Mouse (Mus musculus): ENCODE measurements around the gene Gpr31b. TPM values are rescaled to one million over a fixed set of nuclear protein-coding genes. Genes with fewer than 3 reads are reported as not detected.
A peak's percentile ranks its signal among the peaks of the same experiment; 100 is the strongest.
"Not testable (repeated sequence)": the region's sequence is repeated elsewhere in the genome, so short reads cannot be mapped to it uniquely, and the experiment has no call there.

The Gpr31b gene
- polyA plus RNA-seq, 1 experiment from 2014 or later = not detected

- peak; percentile 40 for DNase-seq (ENCODE audit: low spot score)
- H3K4me3 ChIP-seq (ENCODE audit: low read depth, low read length) = not testable (repeated sequence)
- 1% methylated on average over 3 of the region's 4 CpGs for WGBS
These were observed 8.0 kb downstream of the Gpr31b start for GRCm38 (mm10) chr17:13043846-13044673.

GRCm38 (mm10) chr17:13036627-13037192, 15.4 kb downstream of the Gpr31b start:
- not testable (repeated sequence) for H3K4me2 ChIP-seq (replicated peaks; ENCODE audit: low read depth, low read length); DNase-seq (ENCODE audit: low spot score); H3K27ac ChIP-seq (ENCODE audit: low read length); H3K9ac ChIP-seq (replicated peaks; ENCODE audit: low read depth); H3K4me3 ChIP-seq (ENCODE audit: low read depth, low read length); H3K4me1 ChIP-seq (ENCODE audit: insufficient read depth, low read depth, low read length); ATAC-seq; H3K36me3 ChIP-seq (ENCODE audit: insufficient read depth, low read length); H3K9me3 ChIP-seq (ENCODE audit: low read length); H3K27me3 ChIP-seq (replicated peaks; ENCODE audit: insufficient read depth, low read length)
- WGBS = 91% methylated on average over 3 of the region's 12 CpGs

More at GRCm38 (mm10) chr17:13043846-13044673, 8.0 kb downstream of the Gpr31b start:
- H3K4me2 ChIP-seq (replicated peaks; ENCODE audit: low read depth, low read length); H3K27ac ChIP-seq (ENCODE audit: low read length); H3K36me3 ChIP-seq (ENCODE audit: insufficient read depth, low read length); H3K27me3 ChIP-seq (replicated peaks; ENCODE audit: insufficient read depth, low read length); H3K9ac ChIP-seq (replicated peaks; ENCODE audit: low read depth); H3K4me1 ChIP-seq (ENCODE audit: insufficient read depth, low read depth, low read length); H3K9me3 ChIP-seq (ENCODE audit: low read length): not testable (repeated sequence)
- peak; percentile 69 for ATAC-seq
- TF ChIP-seq CTCF (IDR thresholded peaks at IDR 0.05) = peak; percentile 71

- H3K27ac ChIP-seq (ENCODE audit: low read length) = no peak overlapping the region
- H3K9me3 ChIP-seq (ENCODE audit: low read length) = no peaks in the 10 kb centered on the region
- 91% methylated on average over 3 of the region's 3 CpGs for WGBS
- no peak overlapping the region for H3K9ac ChIP-seq (replicated peaks; ENCODE audit: low read depth)
- ATAC-seq = no peak
- H3K4me1 ChIP-seq (ENCODE audit: insufficient read depth, low read depth, low read length) = peaks cover 6% of the 10 kb centered on the region; the same call in 1 of the 2 replicates
- no peak overlapping the region for H3K4me2 ChIP-seq (replicated peaks; ENCODE audit: low read depth, low read length)
- peaks cover 13% of the 10 kb centered on the region; the same call in 1 of the 2 replicates for H3K36me3 ChIP-seq (ENCODE audit: insufficient read depth, low read length)
- TF ChIP-seq EP300 (IDR thresholded peaks at IDR 0.05) = no peak
- no peak for TF ChIP-seq CTCF (IDR thresholded peaks at IDR 0.05)
- DNase-seq (ENCODE audit: low spot score) = no peak
- no peak overlapping the region for H3K4me3 ChIP-seq (ENCODE audit: low read depth, low read length)
- no peaks in the 10 kb centered on the region for H3K27me3 ChIP-seq (replicated peaks; ENCODE audit: insufficient read depth, low read length)
These were observed 38.8 kb downstream of the Gpr31b start for GRCm38 (mm10) chr17:13013316-13013715.

GRCm38 (mm10) chr17:13009887-13010286, 42.2 kb downstream of the Gpr31b start:
- ATAC-seq = no peak
- 16% methylated on average over 3 of the region's 3 CpGs for WGBS
- H3K4me2 ChIP-seq (replicated peaks; ENCODE audit: low read depth, low read length) = no peak overlapping the region
- no peaks in the 10 kb centered on the region for H3K27me3 ChIP-seq (replicated peaks; ENCODE audit: insufficient read depth, low read length)
- H3K9ac ChIP-seq (replicated peaks; ENCODE audit: low read depth) = no peak overlapping the region
- H3K9me3 ChIP-seq (ENCODE audit: low read length) = no peaks in the 10 kb centered on the region
- H3K27ac ChIP-seq (ENCODE audit: low read length) = no peak overlapping the region
- H3K4me1 ChIP-seq (ENCODE audit: insufficient read depth, low read depth, low read length) = peaks cover 9% of the 10 kb centered on the region; the same call in 1 of the 2 replicates
- H3K4me3 ChIP-seq (ENCODE audit: low read depth, low read length) = no peak overlapping the region
- H3K36me3 ChIP-seq (ENCODE audit: insufficient read depth, low read length) = peaks cover 7% of the 10 kb centered on the region; the same call in 1 of the 2 replicates
- peak; percentile 96 for DNase-seq (ENCODE audit: low spot score)
- peak; percentile 70 for TF ChIP-seq CTCF (IDR thresholded peaks at IDR 0.05)
- peak; percentile 68; the same call in 1 of the 2 replicates for TF ChIP-seq EP300 (IDR thresholded peaks at IDR 0.05)

- 5% methylated on average over 10 of the region's 10 CpGs for WGBS
These were observed 43.6 kb downstream of the Gpr31b start for GRCm38 (mm10) chr17:13008528-13008927.

GRCm38 (mm10) chr17:13007730-13008425, 44.2 kb downstream of the Gpr31b start:
- ATAC-seq = peak; percentile 98

More at GRCm38 (mm10) chr17:13008528-13008927, 43.6 kb downstream of the Gpr31b start:
- Histone ChIP-seq H3K9me3 (ENCODE audit: low read length) (no peaks in the 10 kb centered on the region), H3K36me3 (ENCODE audit: insufficient read depth, low read length) (peaks cover 6% of the 10 kb centered on the region; the same call in 1 of the 2 replicates), H3K9ac (replicated peaks; ENCODE audit: low read depth) (peak overlapping the region; percentile 74), H3K4me1 (ENCODE audit: insufficient read depth, low read depth, low read length) (peaks cover 9% of the 10 kb centered on the region; the same call in 1 of the 2 replicates), H3K27ac (ENCODE audit: low read length) (peak overlapping the region; percentile 95), H3K4me2 (replicated peaks; ENCODE audit: low read depth, low read length) (peak overlapping the region; percentile 85), H3K27me3 (replicated peaks; ENCODE audit: insufficient read depth, low read length) (no peaks in the 10 kb centered on the region), H3K4me3 (ENCODE audit: low read depth, low read length) (peak overlapping the region; percentile 89)
- DNase-seq (ENCODE audit: low spot score) = peak; percentile 49
- ATAC-seq = no peak
- TF ChIP-seq CTCF (IDR thresholded peaks at IDR 0.05) (no peak), EP300 (IDR thresholded peaks at IDR 0.05) (peak; percentile 19; the same call in 1 of the 2 replicates)

More at GRCm38 (mm10) chr17:13007730-13008425, 44.2 kb downstream of the Gpr31b start:
- Histone ChIP-seq H3K4me1 (ENCODE audit: insufficient read depth, low read depth, low read length) (peaks cover 9% of the 10 kb centered on the region; the same call in 1 of the 2 replicates), H3K27ac (ENCODE audit: low read length) (peak overlapping the region; percentile 95), H3K36me3 (ENCODE audit: insufficient read depth, low read length) (peaks cover under 1% of the 10 kb centered on the region; the same call in 1 of the 2 replicates), H3K27me3 (replicated peaks; ENCODE audit: insufficient read depth, low read length) (no peaks in the 10 kb centered on the region), H3K9me3 (ENCODE audit: low read length) (no peaks in the 10 kb centered on the region), H3K4me2 (replicated peaks; ENCODE audit: low read depth, low read length) (peak overlapping the region; percentile 85), H3K4me3 (ENCODE audit: low read depth, low read length) (peak overlapping the region; percentile 89), H3K9ac (replicated peaks; ENCODE audit: low read depth) (peak overlapping the region; percentile 74)
- TF ChIP-seq EP300 (IDR thresholded peaks at IDR 0.05) (no peak), CTCF (IDR thresholded peaks at IDR 0.05) (peak; percentile 56)
- 2% methylated on average over 66 of the region's 76 CpGs for WGBS
- peak; percentile 98 for DNase-seq (ENCODE audit: low spot score)
